Mouse (Mus musculus) retina, adult 2 months (tissue): ENCODE results near the gene Nod2.
A peak's percentile ranks its signal among the peaks of the same experiment; 100 is the strongest.

Experiments
- DNase-seq: peaks from one replicate; pipeline ENCODE4 v3.0.0-alpha.2; 2012; ENCODE audit warnings: low read depth, low spot score

Nod2 gene

DNA sequence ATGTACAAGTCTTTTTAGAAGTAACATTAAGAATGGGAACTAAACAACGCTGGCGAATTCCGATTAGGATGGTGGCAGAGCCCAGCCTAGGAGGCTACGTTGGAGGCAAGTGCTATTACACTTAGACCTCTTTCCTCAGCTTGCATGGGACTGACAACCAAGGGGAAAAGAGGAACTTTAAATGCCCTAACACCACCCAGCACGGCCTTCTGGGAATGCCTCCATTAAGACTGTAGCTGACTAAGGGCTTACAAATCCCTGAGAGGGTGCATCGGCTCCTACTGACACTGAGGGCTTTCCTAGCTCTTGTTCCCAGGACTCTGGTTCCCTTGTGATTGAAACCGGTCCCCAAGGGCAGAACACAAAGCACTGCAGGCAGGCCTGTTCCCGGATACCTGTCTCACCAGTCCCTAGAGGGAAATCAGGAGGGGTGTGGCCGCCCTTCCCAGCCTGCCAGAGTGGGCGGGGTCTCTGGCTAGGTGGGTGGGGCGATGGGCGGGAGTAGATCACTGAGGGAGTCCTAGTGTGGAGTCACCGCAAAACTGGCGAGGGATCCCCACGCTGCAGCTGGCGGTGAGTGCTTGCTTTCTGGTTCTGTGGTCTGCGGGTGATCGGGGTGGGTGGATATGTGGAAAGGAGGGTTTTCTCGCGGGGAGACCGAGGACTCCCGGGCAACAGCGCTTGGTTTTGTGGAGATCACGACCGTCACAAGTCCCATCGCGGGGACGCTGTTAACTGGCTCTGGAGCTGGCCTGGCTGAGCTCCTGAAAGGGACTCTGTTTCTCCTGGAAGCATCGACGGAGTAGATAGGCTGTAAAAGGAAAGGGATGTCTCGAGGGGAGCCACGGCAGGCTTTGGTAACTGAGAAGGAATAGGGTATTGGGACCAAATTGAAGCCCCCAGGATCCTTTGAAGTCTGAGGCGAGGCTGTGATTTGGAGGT, at the start of gene Nod2:
Gene Nod2 (plus strand): TSS at position 479 of the 942 bp plus-strand sequence.
- no peak for DNase-seq

GRCm38 (mm10) chr8:88598578-88598977, 48.5 kb upstream of the Nod2 start:
- no peak for DNase-seq

DNA sequence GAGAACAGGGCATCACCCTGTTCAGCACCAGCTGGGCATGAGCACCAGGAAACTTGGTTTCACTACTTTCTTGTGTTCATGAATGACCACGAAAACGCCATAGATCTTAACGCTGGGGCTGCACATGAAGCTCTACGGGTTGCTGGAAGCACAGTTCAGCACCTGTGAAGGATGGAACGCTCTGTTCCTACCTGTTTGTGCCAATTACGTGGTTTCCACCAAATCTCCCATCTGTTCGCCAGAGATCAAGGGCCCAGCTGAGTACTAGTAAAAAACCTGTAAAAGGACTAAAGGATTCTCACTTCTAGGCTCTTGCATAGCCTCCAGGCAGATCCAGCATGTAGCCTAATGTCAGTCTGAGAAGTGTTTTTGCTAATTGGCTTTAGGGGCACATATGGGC, 47.6 kb upstream of the Nod2 start:
- DNase-seq = no peak

- no peak for DNase-seq
Observed at GRCm38 (mm10) chr8:88603446-88603989, 43.6 kb upstream of the Nod2 start.

DNA sequence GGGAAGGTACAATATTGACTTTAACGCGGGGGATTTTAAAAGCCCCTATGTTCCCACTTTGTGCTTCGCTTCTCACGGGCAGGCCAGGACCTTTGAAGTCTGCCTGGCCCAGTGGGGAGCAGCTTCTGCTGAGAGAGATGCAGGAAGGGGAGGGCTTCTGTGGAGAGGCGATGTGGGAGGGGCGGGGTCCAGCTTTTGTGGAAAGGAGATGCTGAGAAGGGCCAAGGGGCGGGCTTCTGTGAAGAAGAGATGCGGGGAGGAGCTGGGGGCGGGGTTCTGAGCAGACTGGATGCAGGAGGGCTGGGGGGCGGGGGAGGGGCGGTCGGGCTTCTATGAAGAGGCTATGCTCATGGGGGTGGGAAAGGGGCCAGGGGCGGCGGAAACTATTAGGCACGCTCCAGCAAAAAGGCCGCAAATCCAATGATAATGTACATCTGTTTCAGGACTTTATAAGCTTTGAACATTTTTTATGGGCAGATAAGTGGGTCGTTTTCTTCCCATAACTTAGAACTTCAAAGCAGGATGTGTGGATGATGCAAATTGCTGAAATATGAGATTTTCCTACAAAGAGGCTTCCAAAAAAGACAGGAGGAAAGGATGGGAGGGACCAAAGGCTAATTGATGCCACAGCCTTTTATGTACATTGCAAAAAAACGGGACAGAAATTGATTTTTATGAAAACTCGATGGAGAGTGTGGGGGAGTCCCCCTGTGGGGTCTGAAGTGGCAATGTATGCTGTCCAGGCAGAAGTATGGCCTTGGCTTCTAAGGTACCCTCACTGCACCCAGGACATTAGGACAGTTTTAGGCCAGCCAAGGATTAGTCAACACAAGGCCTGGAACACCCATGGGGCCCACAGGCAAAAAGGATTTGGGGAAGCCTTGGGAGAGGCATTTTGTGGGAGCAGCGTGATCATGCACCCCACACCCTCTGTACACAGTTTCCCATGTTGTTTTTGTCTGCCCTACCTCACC, 42.8 kb upstream of the Nod2 start:
- DNase-seq = no peak

DNA sequence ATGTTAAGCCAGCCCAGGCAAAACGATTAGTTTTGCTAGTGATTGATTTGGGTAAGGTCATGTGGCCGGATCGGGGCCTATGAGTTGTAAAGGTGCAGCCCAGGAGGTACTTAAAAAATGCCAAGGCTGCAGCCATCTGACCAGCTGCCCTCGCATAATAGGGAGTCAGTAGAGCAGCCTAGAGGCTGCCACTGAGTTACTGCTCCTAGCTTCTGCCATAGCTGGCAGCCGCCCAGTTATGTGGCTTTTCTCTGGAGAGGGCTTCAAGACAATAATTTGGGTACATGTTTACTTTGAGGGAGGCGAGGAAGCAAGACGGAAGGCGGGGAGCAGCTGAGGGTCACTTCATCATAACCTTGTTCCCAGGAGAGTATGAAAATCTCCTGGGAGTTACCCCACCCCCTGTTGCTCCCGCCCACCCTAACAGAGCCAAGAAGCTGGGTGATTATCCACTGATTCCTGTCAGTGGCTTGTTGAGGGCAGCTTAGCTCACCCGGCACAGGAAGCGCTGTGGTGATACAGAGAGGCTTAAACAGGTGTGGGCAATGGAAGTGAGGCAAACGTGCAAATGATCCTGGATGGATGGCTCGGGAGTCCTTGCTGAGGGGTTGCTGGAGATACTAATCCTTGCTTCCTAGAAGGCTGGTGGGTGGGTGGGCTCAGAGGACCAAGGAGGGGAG, 41.6 kb upstream of the Nod2 start:
- DNase-seq = no peak

DNA sequence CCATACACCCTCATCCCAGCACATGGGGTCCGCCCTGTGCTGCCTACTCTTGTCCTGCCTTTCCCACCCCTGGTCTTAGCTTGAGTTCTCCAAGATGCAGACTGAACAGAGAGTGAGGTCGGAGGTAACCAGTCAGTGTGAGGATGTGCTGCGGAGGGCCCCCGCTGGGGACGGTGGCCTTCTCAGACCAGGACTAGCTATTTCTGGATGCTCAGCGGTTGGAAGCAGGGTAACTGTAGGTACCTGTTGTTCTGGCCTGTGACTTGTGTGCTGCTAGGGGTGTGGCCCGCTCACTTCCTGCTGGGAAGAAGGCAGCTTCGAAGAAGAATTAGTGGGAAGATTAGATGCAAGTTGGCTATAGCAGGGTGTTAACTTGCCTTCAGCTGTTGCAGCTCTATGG, 38.1 kb upstream of the Nod2 start:
- DNase-seq = no peak

GRCm38 (mm10) chr8:88610271-88610670, 36.8 kb upstream of the Nod2 start:
- DNase-seq = no peak

GRCm38 (mm10) chr8:88614981-88615380, 32.1 kb upstream of the Nod2 start:
- no peak for DNase-seq

- no peak for DNase-seq
Observed at GRCm38 (mm10) chr8:88618612-88619011, 28.5 kb upstream of the Nod2 start.

- no peak for DNase-seq
Observed at GRCm38 (mm10) chr8:88619513-88619912, 27.6 kb upstream of the Nod2 start.

GRCm38 (mm10) chr8:88620931-88621330, 26.2 kb upstream of the Nod2 start:
- no peak for DNase-seq

- DNase-seq = peak; percentile 48
Observed at GRCm38 (mm10) chr8:88621408-88621807, 25.7 kb upstream of the Nod2 start.

DNA sequence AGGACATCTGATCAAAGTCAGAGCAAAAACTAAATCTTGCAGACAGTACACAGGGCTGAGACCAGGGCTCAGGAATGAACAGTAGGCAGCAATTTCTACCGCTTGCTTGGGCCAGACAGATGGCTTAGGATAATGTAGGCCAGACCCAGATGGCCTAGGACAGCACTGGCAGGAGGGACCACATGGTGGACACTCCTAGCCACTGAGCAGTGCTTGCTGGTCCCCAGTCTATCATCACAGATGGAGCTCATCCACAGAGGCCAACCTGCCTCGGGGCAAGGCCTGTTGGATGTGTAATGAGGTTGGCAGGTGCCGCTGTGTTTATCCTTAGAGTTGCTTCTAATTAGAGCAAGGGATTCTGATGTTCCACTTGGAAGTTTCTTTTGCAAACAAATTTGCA, 23.8 kb upstream of the Nod2 start:
- DNase-seq = no peak

DNA sequence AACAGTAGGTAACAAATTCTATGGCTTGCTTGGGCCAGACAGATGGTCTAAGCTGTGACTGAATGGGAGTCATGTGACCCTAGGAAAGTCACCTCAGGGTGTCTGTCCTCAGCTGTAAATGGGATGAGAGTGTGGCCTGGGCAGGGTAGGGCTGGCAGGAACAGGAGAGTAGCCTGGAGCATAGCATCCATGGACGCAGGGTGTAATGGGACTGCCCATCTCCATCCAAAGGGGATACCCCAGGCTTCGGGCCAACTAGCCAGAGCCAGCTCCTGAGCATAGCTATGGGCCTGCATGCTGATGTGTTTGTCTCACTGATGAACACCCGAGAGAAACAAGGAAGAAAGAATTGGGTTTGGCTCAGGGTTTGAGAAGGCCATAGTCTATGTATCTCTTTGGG, 22.8 kb upstream of the Nod2 start:
- no peak for DNase-seq

DNA sequence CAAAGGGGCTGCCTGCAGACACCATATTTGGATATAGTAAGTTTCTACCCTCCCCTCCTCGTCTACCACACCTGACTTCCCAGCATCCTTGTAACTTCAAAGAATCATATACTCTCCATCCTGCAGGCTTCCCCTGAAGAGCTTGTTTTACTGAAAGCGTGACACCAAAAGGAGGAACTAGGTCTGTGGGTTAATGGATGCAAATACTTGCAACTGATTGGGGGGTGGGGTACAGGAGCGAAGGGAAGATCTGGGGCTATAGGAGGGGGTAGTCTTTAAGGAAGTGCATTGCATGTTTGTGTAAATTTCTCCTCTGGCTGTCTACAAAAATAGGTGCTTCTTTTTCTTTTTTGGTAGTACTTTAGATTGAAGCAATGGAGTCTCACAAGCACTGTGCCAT, 20.7 kb upstream of the Nod2 start:
- DNase-seq = no peak

GRCm38 (mm10) chr8:88626940-88627264, 20.2 kb upstream of the Nod2 start:
- no peak for DNase-seq

DNA sequence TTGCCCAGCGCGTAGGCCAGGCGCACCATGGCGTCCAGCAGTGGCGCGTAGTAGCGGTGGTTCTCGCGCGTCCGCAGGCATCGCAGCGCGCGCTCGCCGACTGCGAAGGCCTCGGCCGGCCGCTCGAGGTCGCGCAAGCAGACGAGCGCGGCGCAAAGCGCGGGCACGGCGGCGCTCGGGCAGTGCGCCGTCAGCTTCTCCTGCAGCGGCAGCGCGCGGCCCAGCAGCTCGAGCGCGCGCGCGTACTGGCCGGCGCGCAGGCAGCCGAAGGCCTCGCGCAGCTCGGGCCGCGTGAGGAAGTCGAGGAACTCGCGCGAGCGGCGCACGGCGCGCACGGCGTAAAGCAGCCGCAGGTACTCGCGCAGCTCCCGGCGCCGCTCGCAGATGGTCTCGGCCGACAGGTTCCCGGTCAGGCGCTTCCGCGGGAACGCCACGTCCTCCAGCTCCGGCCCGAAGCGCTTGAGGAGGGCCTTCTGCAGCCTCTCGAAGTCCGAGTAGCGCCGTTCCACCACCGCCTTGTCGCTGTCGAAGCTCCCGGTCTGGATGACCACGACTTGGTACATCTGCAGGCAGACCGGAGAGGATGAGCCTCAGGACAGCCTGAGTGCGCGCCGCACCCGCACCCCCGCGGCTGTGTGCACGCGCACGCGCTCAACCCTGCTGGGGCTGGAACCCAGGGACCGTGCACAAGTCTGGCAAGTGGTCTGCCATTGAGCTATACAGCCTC, 19.7 kb upstream of the Nod2 start:
- peak; percentile 40 for DNase-seq

DNA sequence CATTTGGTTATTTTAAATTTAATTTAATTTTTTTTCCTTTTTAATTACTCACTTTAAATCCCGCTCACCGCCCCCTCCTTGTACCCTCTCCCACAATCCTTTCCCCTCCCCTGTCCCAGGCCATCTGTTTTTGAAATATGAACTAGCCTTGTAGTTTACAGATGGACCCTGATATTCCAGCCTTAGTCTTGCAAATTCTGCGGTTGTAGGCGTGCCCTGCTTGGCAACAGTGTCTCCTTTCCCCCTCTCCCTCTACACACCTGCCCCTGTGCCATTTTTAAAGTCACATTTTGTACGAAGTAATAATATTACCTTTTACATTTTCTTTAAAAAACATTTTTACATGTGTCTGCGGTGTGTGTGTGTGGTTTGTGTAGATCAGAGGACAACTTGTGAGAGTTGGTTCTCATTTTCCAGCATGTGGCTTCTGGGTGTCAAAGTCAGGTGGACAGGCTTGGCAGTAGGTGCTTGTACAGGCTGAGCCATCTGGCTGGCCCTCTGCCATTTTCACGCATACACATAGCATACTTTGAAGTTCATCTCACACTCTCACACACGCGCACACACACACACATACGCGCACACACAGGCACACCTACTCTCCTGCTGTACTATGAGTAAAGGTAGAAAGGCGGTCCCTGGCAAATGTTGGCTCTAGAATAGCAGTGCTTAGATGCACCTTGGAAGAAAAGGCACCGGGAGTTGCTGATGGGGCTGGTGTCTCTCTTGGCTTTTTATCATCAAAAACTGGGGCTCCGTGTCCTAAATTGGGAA, 18.9 kb upstream of the Nod2 start:
- no peak for DNase-seq

DNA sequence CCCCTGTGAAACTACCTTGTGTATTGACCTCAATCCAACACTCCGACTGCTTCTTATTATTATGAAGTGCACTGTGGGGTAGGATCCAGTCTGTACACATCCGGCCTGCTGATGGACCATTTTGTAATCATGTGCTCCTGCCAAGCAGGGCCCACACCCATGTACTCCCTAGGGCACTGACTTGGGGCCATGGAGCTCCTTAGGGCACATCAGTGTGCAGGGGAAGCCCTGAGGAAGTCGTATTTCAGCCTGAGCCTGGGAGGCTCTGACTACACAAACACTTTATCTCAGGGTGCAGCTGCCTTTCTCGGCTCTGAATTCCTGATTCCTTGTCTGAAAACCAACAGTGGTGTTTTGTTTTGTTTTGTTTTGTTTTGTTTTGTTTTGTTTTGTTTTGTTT, 16.9 kb upstream of the Nod2 start:
- DNase-seq = no peak
